Mouse (Mus musculus) lung, embryonic 16.5 days (tissue): ENCODE data around the gene Cacng7. TPM values are rescaled to one million over a fixed set of nuclear protein-coding genes. Genes with fewer than 3 reads are reported as not detected.

Experiments
- ATAC-seq: fragments of 200-750 bp; cut with Nextera tagmentation; 2 replicates; pipeline ENCODE4 v1.8.0; 2017; ENCODE audit warnings: low read depth, mild to moderate bottlenecking, moderate library complexity
- H3K27ac ChIP-seq: fragments of 300-500 bp; sonication (generic); 2 replicates; pipeline ENCODE4 v1.5.1; 2014; ENCODE audit warnings: mild to moderate bottlenecking, control low read depth, low read length
- H3K27me3 ChIP-seq: fragments of 300-500 bp; sonication (generic); 2 replicates; pipeline ENCODE4 v1.6.1; 2014; ENCODE audit warnings: low read depth, low read length, mixed read lengths; ENCODE audit not compliant: control insufficient read depth, insufficient read depth
- H3K36me3 ChIP-seq: fragments of 300-500 bp; sonication (generic); 2 replicates; pipeline ENCODE4 v1.6.1; 2014; ENCODE audit warnings: low read length; ENCODE audit not compliant: control insufficient read depth, insufficient read depth
- H3K4me1 ChIP-seq: fragments of 300-500 bp; sonication (generic); replicated peaks from 2 replicates; pipeline ENCODE4 v1.6.1; 2014; ENCODE audit warnings: low read length, mixed read lengths; ENCODE audit not compliant: control insufficient read depth, insufficient read depth
- H3K4me2 ChIP-seq: fragments of 300-500 bp; sonication (generic); 2 replicates; pipeline ENCODE4 v1.6.1; 2014; ENCODE audit warnings: low read depth, low read length, control low read depth
- H3K4me3 ChIP-seq: fragments of 300-500 bp; sonication (generic); 2 replicates; pipeline ENCODE4 v1.5.1; 2014; ENCODE audit warnings: mild to moderate bottlenecking, low read length, control low read depth
- H3K9ac ChIP-seq: fragments of 300-500 bp; sonication (generic); 2 replicates; pipeline ENCODE4 v1.6.1; 2014; ENCODE audit warnings: low read length, control low read depth
- H3K9me3 ChIP-seq: fragments of 300-500 bp; sonication (generic); 2 replicates; pipeline ENCODE4 v1.6.1; 2016; ENCODE audit warnings: low read length; ENCODE audit not compliant: control insufficient read depth
- WGBS: fragments of 180-500 bp; shearing (Covaris S2); extraction: QIAGEN DNeasy Blood & Tissue Kit; methylation state at CpG from one replicate; pipeline ENCODE4 v1.1.7; 2014; 5-methylcytosine and 5-hydroxymethylcytosine counted together
- polyA plus RNA-seq: library from polyadenylated mRNA; unstranded; fragments of >200 nt; fragmentation: Nextera tagmentation; extraction: Ambion mirVana; gene quantifications from 2 replicates; pipeline ENCODE4 v1.2.1, GENCODE M21; 2015

Cacng7 gene
- 0.24 and 0.55 TPM in 2 replicates for polyA plus RNA-seq

- Histone ChIP-seq H3K27me3 (peaks cover 18% of the 10 kb centered on the region), H3K36me3 (no peaks in the 10 kb centered on the region), H3K9me3 (no peaks in the 10 kb centered on the region), H3K4me3 (peak within 1 kb of the TSS; percentile 62), H3K9ac (peak within 1 kb of the TSS; percentile 71), H3K4me2 (peak within 1 kb of the TSS; percentile 59), H3K27ac (no peak within 1 kb of the TSS), H3K4me1 (peaks cover 18% of the 10 kb centered on the region)
- ATAC-seq: peak; percentile 73
- 1% methylated on average over 45 of the region's 65 CpGs for WGBS
These were observed at the start of gene Cacng7 for GRCm38 (mm10) chr7:3332619-3333521. TSS of gene Cacng7 (plus strand) at chr7:3332955.

GRCm38 (mm10) chr7:3283081-3283875, 49.5 kb upstream of the Cacng7 start:
- WGBS: 82% methylated on average over 11 of the region's 11 CpGs
- Histone ChIP-seq H3K4me3 (no peak overlapping the region), H3K27me3 (no peaks in the 10 kb centered on the region), H3K4me1 (peaks cover 10% of the 10 kb centered on the region), H3K4me2 (no peak overlapping the region), H3K36me3 (no peaks in the 10 kb centered on the region), H3K9ac (no peak overlapping the region), H3K9me3 (no peaks in the 10 kb centered on the region), H3K27ac (no peak overlapping the region)
- ATAC-seq: no peak

- ATAC-seq: no peak
- Histone ChIP-seq H3K27me3 (no peaks in the 10 kb centered on the region), H3K9ac (no peak overlapping the region), H3K36me3 (no peaks in the 10 kb centered on the region), H3K9me3 (no peaks in the 10 kb centered on the region), H3K4me2 (no peak overlapping the region), H3K4me3 (no peak overlapping the region), H3K4me1 (peaks cover 13% of the 10 kb centered on the region), H3K27ac (no peak overlapping the region)
- 83% methylated on average over 10 of the region's 10 CpGs for WGBS
These were observed 48.2 kb upstream of the Cacng7 start for GRCm38 (mm10) chr7:3284604-3285003.

GRCm38 (mm10) chr7:3286036-3286435, 46.7 kb upstream of the Cacng7 start:
- H3K4me3 ChIP-seq: no peak overlapping the region
- WGBS: 91% methylated on average over 5 of the region's 5 CpGs
- ATAC-seq: no peak
- H3K36me3 ChIP-seq: no peaks in the 10 kb centered on the region
- H3K4me1 ChIP-seq: peaks cover 10% of the 10 kb centered on the region
- H3K9me3 ChIP-seq: no peaks in the 10 kb centered on the region
- no peaks in the 10 kb centered on the region for H3K27me3 ChIP-seq
- no peak overlapping the region for H3K4me2 ChIP-seq
- H3K27ac ChIP-seq: no peak overlapping the region
- H3K9ac ChIP-seq: no peak overlapping the region

GRCm38 (mm10) chr7:3287186-3287585, 45.6 kb upstream of the Cacng7 start:
- Histone ChIP-seq H3K27me3 (no peaks in the 10 kb centered on the region), H3K27ac (no peak overlapping the region; the same call in 1 of the 2 replicates), H3K9me3 (no peaks in the 10 kb centered on the region), H3K9ac (no peak overlapping the region), H3K4me2 (no peak overlapping the region), H3K36me3 (no peaks in the 10 kb centered on the region), H3K4me1 (peaks cover 16% of the 10 kb centered on the region), H3K4me3 (no peak overlapping the region)
- 38% methylated on average over 7 of the region's 7 CpGs for WGBS
- ATAC-seq: no peak

- no peaks in the 10 kb centered on the region for H3K9me3 ChIP-seq
- peak; percentile 16 for ATAC-seq
- H3K27ac ChIP-seq: peak within 1 kb of the TSS; percentile 96
- peaks cover 24% of the 10 kb centered on the region for H3K4me1 ChIP-seq
- H3K4me3 ChIP-seq: peak within 1 kb of the TSS; percentile 60
- WGBS: 2% methylated on average over 30 of the region's 30 CpGs
- H3K27me3 ChIP-seq: no peaks in the 10 kb centered on the region
- H3K4me2 ChIP-seq: peak within 1 kb of the TSS; percentile 80
- H3K9ac ChIP-seq: peak within 1 kb of the TSS; percentile 74
- H3K36me3 ChIP-seq: no peaks in the 10 kb centered on the region
These were observed 43.5 kb upstream of the Cacng7 start, which contains the start of the genes Myadm and Prkcg for GRCm38 (mm10) chr7:3288976-3289970. TSS of gene Myadm (plus strand) at chr7:3289080. TSS of gene Prkcg (plus strand) at chr7:3289179.

- Histone ChIP-seq H3K4me2 (peak overlapping the region; percentile 80), H3K36me3 (no peaks in the 10 kb centered on the region), H3K27ac (peak overlapping the region; percentile 96), H3K9ac (peak overlapping the region; percentile 67), H3K4me1 (peaks cover 29% of the 10 kb centered on the region), H3K27me3 (no peaks in the 10 kb centered on the region), H3K4me3 (peak overlapping the region; percentile 60), H3K9me3 (no peaks in the 10 kb centered on the region)
- peak; percentile 86 for ATAC-seq
- WGBS: 1% methylated on average over 18 of the region's 18 CpGs
These were observed 42.3 kb upstream of the Cacng7 start for GRCm38 (mm10) chr7:3290257-3291033.

GRCm38 (mm10) chr7:3291197-3291596, 41.6 kb upstream of the Cacng7 start:
- peaks cover 2% of the 10 kb centered on the region for H3K36me3 ChIP-seq
- H3K4me1 ChIP-seq: peaks cover 32% of the 10 kb centered on the region
- H3K4me2 ChIP-seq: peak overlapping the region; percentile 80
- no peaks in the 10 kb centered on the region for H3K9me3 ChIP-seq
- WGBS: 13% methylated on average over 6 of the region's 6 CpGs
- peak overlapping the region; percentile 87 for H3K27ac ChIP-seq
- ATAC-seq: 0 out of 2 replicates have a peak, but pooled peaks have one; percentile 1
- peak overlapping the region; percentile 60 for H3K4me3 ChIP-seq
- peak overlapping the region; percentile 67 for H3K9ac ChIP-seq
- H3K27me3 ChIP-seq: no peaks in the 10 kb centered on the region
